Comparison of ENCODE assay signal across 7 mouse cellular contexts in genomic region chr13:75944044-75944820, GRCm38 (mm10). TPM values are rescaled to one million over a fixed set of nuclear protein-coding genes. Genes with fewer than 3 reads are reported as not detected.
DNase-seq lines count a peak whose midpoint lies in the region; ATAC-seq and TF ChIP-seq lines count a peak whose summit lies in the region.

No protein-coding gene starts in this region.

- peak overlapping the region; percentile 71 for H3K4me2 ChIP-seq in forebrain, embryonic 14.5 days (ENCODE audit: low read length)
- peak overlapping the region; percentile 90 for H3K4me2 ChIP-seq in liver, embryonic 12.5 days

- H3K4me1 ChIP-seq in thymus, adult 2 months (replicated peaks; ENCODE audit: control insufficient read depth, insufficient read depth, low read length) = no peaks in the 10 kb centered on the region; the same call in 1 of the 2 replicates
- H3K4me1 ChIP-seq in forebrain, embryonic 14.5 days (ENCODE audit: control insufficient read depth, insufficient read depth, low read length) = peaks cover 16% of the 10 kb centered on the region
- H3K4me1 ChIP-seq in liver, embryonic 12.5 days = peaks cover 6% of the 10 kb centered on the region

- no peak overlapping the region for H3K27ac ChIP-seq in thymus, adult 2 months (ENCODE audit: control insufficient read depth, insufficient read depth, low read length)
- H3K27ac ChIP-seq in forebrain, embryonic 14.5 days (ENCODE audit: low read depth, low read length) = peak overlapping the region; percentile 99
- H3K27ac ChIP-seq in liver, embryonic 12.5 days = peak overlapping the region; percentile 71

- no peak for TF ChIP-seq CTCF in thymus, adult 2 months (IDR thresholded peaks at IDR 0.05; ENCODE audit: borderline replicate concordance, control insufficient read depth, extremely low read depth, insufficient read depth, low read length, poor library complexity)

- no peak for TF ChIP-seq POLR2A in thymus, adult 2 months (IDR thresholded peaks at IDR 0.05; ENCODE audit: control insufficient read depth, extremely low read depth, insufficient read depth, low read length, poor library complexity)

- H3K9ac ChIP-seq in forebrain, embryonic 14.5 days (ENCODE audit: low read length) = peak overlapping the region; percentile 96
- peak overlapping the region; percentile 69 for H3K9ac ChIP-seq in liver, embryonic 12.5 days

- no peaks in the 10 kb centered on the region for H3K36me3 ChIP-seq in thymus, adult 2 months (ENCODE audit: control insufficient read depth, insufficient read depth, low read length)
- H3K36me3 ChIP-seq in forebrain, embryonic 14.5 days (ENCODE audit: control insufficient read depth, insufficient read depth, low read length) = no peaks in the 10 kb centered on the region
- no peaks in the 10 kb centered on the region for H3K36me3 ChIP-seq in liver, embryonic 12.5 days

- WGBS in thymus, adult 2 months = 22% methylated on average over 7 of the region's 7 CpGs
- WGBS in forebrain, embryonic 14.5 days = 2% methylated on average over 7 of the region's 7 CpGs
- 9% methylated on average over 7 of the region's 7 CpGs for WGBS in liver, embryonic 12.5 days (ENCODE audit: insufficient replicate concordance)

- DNase-seq in thymus, adult 2 months = no peak
- DNase-seq in thymus, postnatal 25 days = no peak
- DNase-seq in forebrain, embryonic 14.5 days (ENCODE audit: low spot score) = peak; percentile 35
- no peak for DNase-seq in urinary bladder, postnatal 36 days (ENCODE audit: low spot score in 2 of 2)
- DNase-seq in cerebellum, adult 9-10 months = no peak
- DNase-seq in layer of hippocampus, postnatal 10 days (ENCODE audit: low spot score in 2 of 2) = no peak

- H3K9me3 ChIP-seq in forebrain, embryonic 14.5 days (replicated peaks; ENCODE audit: control insufficient read depth, low read length) = no peaks in the 10 kb centered on the region
- no peaks in the 10 kb centered on the region for H3K9me3 ChIP-seq in liver, embryonic 12.5 days (replicated peaks)

- peak overlapping the region; percentile 44 for H3K4me3 ChIP-seq in thymus, adult 2 months (ENCODE audit: control insufficient read depth, insufficient read depth, low read length)
- H3K4me3 ChIP-seq in forebrain, embryonic 14.5 days (ENCODE audit: low read depth, low read length) = peak overlapping the region; percentile 83
- H3K4me3 ChIP-seq in liver, embryonic 12.5 days = peak overlapping the region; percentile 69

- no peak for ATAC-seq in forebrain, embryonic 14.5 days
- no peak for ATAC-seq in liver, embryonic 12.5 days

- peaks cover 6% of the 10 kb centered on the region; the same call in 1 of the 2 replicates for H3K27me3 ChIP-seq in thymus, adult 2 months (ENCODE audit: control insufficient read depth, insufficient read depth, low read length)
- no peaks in the 10 kb centered on the region for H3K27me3 ChIP-seq in forebrain, embryonic 14.5 days (replicated peaks; ENCODE audit: control insufficient read depth, insufficient read depth, low read length)
- peaks cover 14% of the 10 kb centered on the region for H3K27me3 ChIP-seq in liver, embryonic 12.5 days (replicated peaks)

RNA-seq across cellular contexts. Expression of gene Rhobtb3, which starts 0.5 kb away (rescaled TPM):
- 0.61 and 1.4 TPM in 2 replicates for polyA plus RNA-seq in thymus, adult 2 months (2012; rRNA removed)
- 38.3 and 40.2 TPM in 2 replicates for polyA plus RNA-seq in forebrain, embryonic 14.5 days (2014; fragmentation: Nextera tagmentation; extraction: Ambion mirVana)
- polyA plus RNA-seq in liver, embryonic 12.5 days (2016; fragmentation: Nextera tagmentation; extraction: Ambion mirVana) = 9.7 and 9.8 TPM in 2 replicates
- total RNA-seq in layer of hippocampus, postnatal 10 days (2021) = 10 to 100 TPM; 24.9 to 26.0 TPM

RNA-seq across cellular contexts. Expression of gene Spata9, which starts 22.7 kb away (rescaled TPM):
- polyA plus RNA-seq in thymus, adult 2 months (2012; rRNA removed) = not detected in 2 replicates
- 2.2 and 2.4 TPM in 2 replicates for polyA plus RNA-seq in forebrain, embryonic 14.5 days (2014; fragmentation: Nextera tagmentation; extraction: Ambion mirVana)
- 0.77 and 1.3 TPM in 2 replicates for polyA plus RNA-seq in liver, embryonic 12.5 days (2016; fragmentation: Nextera tagmentation; extraction: Ambion mirVana)
- under 1 TPM; 0.51 to 0.62 TPM for total RNA-seq in layer of hippocampus, postnatal 10 days (2021)
